Mouse (Mus musculus): ENCODE measurements around the gene Zfp446.

DNA sequence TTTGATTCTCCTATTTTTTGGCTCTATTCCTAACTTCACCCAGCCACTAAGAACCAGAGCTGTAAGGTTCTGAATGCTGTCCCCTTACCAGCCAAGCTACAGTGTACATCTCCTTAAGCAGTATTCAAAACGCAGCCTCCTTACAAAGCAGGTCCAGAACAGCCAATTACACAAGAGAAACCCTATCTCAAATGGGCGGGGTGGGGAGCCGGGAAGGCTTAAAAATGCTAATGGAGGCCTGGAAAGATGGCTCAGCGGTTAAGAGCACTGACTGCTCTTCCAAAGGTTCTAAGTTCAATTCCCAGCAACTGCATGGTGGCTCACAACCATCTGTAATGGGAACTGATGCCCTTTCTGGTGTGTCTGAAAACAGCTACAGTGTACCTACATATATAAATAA lies 17.9 kb upstream of the Zfp446 start:
- TF ChIP-seq POLR2A (IDR thresholded peaks at IDR 0.05; ENCODE audit: control insufficient read depth, extremely low read depth, insufficient read depth, low read length, poor library complexity) = no peak
- TF ChIP-seq CTCF (IDR thresholded peaks at IDR 0.05; ENCODE audit: borderline replicate concordance, control insufficient read depth, extremely low read depth, insufficient read depth, low read length, poor library complexity) = no peak
